Mouse (Mus musculus): ENCODE measurements around the gene Tctn1. TPM values are rescaled to one million over a fixed set of nuclear protein-coding genes. Genes with fewer than 3 reads are reported as not detected.
A peak's percentile ranks its signal among the peaks of the same experiment; 100 is the strongest.

The Tctn1 gene
- total RNA-seq (2021) = 10 to 100 TPM; 15.0 to 17.3 TPM
- long read RNA-seq, partial matches to known transcripts = 0 of 2 reads
- long read RNA-seq, other reads (novel, unspliced or antisense) = 2 of 2 reads

DNA sequence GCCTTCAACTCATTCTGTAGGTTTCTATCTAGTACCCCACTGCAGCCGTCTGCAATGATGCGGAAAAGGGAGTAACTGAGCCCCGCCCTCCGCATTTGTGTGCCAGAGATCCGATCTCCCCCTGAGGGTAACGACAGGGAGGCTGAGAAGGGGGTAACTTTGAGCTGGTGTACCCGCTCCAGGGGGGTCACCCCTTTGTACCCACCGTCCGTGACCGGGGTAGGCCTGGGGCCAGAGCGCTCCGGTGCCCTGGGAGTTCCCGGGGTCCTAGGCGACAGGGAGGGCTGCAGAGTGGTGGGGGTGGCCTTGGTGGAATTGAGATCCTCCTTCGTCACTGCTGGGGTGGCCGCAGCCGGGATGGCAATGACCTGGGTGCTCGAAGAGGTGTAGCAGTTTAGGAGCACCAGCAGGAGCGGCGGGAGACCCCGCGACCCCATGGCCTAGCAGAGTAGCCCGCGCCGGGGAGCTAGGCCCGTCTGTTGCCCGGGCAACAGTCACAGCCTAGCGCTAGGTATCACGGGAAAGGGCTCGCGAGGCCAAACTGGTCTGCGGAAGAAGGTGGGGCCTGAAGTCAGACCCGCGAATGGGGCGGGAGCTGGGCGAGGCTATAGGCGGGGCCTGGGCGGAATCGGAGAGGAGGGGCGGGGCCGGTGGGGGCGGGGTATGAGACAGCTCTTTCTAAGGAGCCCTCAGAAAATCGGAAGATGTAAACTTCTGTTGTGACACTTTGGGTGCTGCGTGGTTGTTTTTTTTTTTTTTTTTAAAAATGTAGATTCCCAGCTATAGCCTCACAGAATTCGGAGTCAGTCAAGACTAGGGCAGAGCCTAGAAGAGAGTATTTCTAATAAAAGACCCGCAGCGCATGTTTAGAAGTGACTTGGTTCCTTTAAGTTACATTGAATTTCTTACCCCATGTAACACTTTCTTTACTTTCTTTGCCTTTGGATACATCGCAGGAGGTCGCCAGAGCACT, at the start of gene Tctn1:
Tctn1 (minus strand) TSS at position 528 of the 973 bp plus-strand sequence.
- peak; percentile 79 to 85 for DNase-seq (ENCODE audit: low spot score in 2 of 2)

DNA sequence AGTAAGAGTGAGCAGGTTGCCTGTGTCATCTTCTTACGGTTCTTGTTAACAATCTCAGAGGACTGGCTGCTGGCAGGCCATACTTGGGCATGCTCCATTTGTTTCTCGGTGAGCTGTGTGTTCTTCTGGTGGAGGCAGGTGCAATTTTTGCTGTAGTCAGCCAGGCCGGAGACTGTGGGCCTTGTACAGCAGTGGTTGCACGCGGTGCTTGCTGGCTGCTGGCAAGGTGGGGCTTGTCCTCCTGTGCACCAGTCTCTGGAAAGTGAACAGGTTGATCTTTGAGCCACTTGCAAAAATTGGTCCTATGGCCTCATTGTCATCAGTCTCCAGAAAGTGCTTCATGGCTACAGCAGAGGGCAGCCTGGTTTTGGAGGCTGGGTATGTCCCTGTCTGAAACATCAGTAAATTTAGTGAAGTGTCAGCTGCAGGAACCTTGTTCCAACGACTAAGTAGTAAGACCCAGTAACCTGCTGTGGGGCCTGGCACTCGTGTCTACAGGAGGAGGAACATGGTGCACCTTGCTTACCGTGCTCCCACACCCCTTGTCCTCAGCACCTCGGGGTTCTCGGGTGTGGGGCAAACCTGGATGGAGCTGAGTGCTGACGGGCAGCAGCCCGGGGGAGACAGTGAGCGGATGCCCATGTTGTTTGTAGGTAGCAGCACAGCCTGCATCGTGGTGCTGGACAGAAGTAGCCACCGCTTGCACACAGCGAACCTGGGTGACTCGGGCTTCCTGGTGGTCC, 48.9 kb upstream of the Tctn1 start:
- DNase-seq (ENCODE audit: low spot score in 2 of 2) = no peak

DNA sequence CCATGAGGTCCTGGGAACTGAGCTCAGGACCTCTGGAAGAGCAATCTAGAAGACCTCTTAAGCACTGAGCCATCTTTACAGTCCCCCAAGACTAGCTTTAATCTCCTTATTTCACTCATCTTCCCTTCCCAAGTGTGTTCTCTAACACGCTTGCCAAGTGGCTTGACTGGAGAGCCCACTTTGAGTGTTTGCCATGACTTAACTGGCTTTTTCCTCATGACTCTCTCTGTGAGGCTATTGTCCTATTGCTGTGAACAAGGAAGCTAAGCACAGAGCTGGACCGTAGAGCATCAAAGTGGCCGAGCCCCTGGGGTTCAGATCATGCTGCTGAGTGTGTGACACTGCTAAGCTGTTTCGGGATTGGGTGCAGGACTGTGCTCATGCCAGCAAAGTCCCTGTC, 48.1 kb upstream of the Tctn1 start:
- no peak for DNase-seq (ENCODE audit: low spot score in 2 of 2)

DNA sequence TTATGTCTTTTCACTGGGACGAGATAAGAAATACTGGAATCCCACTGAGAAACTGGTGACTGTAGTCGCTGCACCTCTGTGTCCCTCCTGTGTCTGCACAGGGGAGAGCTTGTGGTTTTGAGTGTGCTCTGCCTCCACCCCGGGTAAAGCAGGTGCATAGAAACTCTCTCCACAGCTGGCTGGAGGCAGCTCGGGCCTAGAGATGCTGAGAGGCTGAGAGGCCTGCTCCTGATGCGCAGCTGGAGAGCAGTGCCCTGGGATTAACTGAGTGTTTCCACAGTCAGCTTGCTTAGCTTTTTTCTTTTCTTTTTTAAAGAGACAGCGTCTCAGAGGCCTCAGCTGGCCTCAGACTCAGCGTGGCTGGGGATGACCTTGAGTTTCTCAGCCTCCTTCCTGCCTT, 47.4 kb upstream of the Tctn1 start:
- no peak for DNase-seq (ENCODE audit: low spot score in 2 of 2)

DNA sequence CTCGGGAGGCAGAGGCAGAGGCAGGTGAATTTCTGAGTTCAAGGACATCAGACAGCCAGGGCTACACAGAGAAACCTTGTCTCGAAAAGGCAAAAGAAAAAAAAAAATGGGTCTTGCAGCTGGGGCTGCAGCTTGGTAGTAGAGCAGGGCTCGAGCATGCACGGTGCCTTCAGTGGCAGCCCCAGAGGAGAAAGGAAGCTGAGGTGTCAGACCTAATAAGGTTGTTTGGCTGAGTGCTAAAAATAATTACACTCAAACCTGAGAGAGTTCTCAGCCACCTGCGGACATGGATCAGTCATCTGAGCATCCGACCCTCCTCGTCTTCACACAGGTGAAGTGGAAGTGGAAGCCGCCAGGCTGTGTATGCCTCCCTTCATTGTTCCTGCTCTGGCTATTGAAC, 46.4 kb upstream of the Tctn1 start:
- no peak for DNase-seq (ENCODE audit: low spot score in 2 of 2)

DNA sequence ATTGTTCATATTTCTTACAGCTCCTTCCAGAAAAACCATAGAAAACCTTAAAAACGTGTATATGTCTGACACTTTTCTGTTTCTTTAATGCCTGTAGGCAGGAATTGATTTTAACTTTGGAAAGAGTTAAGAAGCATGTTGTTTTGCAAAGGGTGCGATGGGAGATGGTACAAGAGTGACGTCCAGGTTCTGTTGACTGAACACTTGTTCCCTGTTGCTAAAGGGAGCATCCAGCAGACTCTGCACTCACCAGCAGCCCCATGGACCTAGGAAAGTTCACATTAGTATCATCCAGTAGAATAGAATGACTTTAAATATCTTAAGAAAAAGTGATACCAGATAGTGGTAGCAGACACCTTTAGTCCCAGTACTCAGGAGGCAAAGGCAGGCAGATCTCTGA, 42.3 kb upstream of the Tctn1 start:
- DNase-seq (ENCODE audit: low spot score in 2 of 2) = no peak

DNA sequence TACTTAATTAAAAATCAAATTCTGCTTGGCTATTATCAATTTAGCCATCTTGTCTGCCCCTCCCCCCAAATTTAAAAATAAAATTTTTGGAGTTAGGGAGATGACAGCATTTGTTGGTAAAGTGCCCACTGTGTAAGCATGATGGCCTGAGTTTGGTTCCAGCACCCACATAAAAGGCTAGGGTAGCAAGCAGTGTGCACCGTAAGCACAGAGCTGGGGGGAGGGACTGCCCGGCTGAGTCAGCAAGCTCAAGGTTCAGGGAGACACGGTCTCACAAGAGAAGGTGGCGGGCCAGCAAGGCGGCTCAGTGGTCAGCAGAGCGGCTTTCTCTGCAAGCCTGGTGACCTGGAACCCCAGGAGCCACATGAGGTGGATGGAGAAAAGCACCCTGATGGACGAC, 41.2 kb upstream of the Tctn1 start:
- DNase-seq (ENCODE audit: low spot score in 2 of 2) = no peak

DNA sequence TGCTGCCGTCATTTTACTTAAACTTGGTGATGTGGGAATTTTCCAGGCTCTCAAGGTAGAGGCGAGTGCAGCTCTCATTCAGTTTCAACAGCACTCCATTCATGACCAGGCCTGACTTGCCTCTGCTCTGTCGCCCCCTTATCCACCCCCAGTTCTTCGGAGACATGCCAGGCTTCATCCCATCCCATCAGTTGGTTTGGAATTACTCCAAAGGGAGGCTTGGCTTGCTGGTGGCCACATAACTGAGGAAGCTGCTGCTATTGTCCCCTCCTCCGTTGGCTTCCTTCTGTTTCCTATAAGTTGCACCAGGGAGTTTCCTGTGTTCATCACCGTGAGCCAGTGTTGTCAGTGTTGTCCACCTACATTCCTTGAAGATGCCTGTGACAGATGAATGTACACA, 40.3 kb upstream of the Tctn1 start:
- DNase-seq (ENCODE audit: low spot score in 2 of 2) = no peak

DNA sequence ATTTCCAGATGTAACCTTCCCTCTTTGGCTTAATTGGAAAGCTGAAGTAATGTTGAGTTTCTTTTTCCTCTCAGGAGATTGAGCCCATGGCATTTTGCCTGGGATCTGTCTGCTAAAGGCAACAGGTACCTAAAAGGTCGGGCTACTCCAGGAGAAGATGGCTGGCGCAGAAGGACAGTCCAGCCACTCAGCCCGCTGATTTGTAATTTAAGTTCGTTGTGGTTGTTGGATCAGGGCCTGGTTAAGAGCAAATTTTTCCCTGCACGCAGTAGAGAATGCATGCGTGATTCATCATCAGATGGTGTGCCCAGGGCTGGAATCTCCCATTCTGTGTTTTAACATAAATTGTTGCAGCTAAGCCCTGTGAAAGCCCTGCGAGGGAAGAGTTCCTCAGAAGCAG, 39.7 kb upstream of the Tctn1 start:
- no peak for DNase-seq (ENCODE audit: low spot score in 2 of 2)

DNA sequence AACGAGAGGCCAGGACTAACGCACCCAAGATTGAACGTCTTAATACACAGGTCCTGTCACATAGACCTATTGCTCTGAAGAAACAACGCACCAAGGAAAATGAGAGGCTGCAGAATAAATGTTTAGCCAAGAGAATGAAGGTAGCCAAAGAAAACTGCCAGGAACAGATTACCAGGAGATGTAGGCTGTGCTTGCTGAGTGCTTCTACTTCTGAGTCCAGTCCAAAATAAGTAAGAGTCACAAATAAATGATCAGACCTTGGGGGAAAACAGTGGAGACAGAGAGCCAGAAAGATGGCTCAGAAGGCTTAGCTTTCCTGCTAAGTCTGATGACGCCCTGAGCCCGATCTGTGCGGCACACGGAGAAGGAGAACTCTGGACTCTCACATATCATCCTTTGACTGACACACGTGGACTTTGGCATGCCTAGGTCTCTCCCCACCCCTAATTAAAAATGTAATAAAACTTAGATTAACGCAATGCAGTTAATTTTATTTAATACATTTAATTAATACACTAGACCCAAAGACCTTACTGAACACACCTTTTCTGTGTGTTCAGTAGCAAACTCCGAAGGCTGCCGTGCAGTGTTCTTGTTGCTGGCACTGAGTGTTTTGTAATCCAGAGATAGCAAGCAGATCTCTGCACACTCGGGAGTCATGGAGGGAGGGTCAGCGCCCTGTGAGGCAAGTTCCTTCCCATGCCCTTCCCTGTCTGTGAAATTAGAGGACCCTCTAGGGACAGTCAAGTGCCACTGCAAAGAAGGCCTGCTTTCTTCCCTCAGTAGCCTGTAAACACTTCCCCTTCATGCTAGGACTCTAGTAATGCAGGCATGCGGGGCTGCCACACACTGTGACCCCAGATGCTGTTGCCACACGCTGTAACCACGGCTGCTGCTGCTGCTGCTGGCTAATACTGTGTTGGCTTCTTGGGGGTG, 38.8 kb upstream of the Tctn1 start:
- no peak for DNase-seq (ENCODE audit: low spot score in 2 of 2)

DNA sequence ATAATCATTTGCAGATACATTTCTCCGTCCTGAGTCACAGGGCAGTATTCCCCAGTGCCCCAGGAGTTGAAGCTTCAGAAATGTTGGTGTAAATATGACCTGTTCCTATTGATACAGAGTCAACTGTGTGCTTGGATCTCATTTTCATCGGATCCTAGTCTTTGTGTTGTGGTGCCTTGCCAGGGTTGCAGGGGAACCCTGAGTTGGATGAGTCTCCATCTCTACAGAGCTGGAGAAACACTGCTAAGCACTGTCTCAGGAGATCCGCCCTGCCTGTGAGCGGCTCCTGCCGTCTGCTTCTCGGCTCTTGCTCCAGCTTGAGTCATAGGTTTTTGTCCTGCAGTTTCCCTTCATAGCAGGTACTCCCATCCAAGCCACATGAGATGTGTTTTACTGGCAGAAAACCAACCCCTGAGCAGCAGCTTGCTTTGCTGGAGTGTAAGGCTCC, 35.8 kb upstream of the Tctn1 start:
- DNase-seq (ENCODE audit: low spot score in 2 of 2) = no peak

DNA sequence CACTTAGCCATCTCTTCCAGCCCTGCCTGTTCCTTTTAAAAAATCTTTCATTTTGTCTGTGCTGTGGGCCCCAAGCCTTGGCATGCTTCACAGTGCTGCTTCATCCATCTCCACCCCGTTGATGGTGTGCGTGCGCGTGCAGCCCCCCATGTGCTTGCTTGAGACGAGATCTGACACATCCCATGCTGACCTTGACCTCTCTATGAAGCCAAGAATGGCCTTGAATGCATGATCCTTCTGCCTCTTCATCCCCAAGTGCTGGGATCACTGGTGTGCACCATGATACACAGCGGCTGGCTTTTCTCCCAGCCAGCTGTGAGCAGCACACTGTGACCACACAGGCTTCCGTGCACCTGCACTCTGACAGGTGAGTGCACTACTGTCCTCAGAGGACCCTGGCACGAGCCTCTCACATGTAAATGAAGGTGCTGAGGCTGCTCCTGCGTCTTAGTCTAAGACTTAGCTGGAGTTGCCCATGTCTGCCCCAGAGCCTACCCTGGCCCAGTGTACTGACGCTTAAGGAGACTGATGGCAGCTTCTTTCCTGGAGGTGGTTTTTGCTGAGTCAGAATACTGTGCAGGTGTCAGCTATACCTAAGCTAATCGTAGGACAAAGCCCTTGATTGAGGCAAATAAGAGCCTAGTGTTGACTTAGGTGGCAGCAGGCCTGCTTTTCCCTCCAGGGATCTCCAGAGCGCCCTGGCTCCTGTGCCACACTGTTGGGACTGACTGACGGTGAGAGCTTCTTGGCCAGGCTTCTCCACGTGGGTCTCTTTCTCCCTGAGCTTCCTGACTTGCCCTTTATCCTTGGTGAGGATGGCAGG, 31.1 kb upstream of the Tctn1 start:
- DNase-seq (ENCODE audit: low spot score in 2 of 2) = no peak

DNA sequence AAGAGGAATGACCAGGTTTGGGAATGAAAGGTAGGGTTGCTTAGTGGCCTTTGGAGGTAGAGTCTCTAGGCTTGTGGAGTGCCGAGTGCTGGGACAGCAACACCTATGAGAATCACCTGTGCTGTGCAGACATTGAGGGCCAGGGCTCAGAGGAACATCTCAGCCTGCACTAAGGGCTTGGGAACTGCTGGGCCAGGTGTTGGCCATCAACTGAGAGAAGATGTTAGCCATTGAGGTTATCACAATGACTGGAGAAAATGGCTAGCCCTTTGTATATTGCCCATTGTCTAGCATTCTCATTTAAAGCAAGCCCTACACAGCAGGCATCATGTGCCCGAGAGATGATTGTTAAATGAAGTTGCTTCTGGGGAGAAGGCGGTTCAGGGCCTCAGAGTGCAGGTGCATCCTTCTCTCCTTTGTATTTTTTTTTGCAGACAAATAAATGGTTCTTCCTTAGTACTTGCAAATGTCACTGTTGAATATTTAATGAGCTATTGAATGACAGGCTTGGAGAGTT, 30.0 kb upstream of the Tctn1 start:
- DNase-seq (ENCODE audit: low spot score in 2 of 2) = no peak

DNA sequence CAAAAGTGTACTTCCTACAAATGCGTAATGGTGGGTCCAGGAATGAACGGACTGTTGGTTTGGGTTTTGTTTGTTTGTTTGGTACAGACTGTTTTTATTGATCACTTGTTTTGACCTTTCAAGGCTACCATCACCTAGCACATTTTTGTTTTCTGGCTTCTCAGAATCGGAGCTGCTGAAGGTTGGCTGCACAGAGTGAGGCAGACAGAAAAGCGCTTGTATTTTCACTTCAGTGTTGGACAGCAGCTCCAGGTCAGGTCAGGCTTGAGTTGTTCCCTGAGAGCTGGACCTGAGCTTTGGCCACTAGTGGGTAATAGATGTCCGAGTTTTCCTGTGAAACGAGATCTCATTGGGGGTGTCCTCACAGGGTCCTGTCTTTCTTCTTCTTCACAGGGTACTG, 28.9 kb upstream of the Tctn1 start:
- DNase-seq (ENCODE audit: low spot score in 2 of 2) = no peak

DNA sequence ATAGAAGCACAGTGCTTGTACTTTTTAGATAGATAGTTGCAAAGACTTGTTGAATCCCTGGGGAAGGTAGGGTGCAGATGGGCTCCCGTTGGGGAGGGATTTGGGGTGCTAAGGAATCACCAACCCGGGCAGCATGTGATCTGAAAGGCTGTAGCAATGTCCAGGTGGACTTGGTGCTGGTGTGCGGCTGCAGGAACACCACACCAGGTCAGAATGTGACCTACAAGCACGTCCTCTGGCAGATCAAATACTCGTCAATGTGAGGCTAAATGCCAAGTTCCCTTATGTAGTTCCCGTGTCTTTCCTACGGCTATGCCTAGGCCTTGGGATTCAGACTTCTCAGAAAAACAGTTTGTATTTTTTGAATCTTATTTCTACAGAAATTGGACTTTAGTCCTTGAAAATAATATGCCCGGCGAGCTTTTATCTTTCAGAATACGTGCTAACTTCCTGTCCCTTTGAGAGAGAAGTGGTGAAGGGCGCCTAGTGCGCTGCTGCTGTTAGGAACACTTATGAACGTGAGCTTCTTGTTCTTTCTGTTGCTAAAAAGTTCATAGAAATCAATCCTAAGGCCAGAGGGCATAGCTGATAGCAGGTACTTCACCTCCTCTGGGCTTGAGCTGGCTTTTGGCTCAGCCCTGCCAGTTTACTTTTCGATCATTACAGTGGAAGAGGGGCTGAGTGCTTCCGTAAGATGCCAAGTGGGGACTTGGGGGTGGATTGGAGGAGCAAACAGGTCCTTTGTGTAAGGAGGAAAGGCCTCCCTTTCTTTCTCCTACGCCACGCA, 27.5 kb upstream of the Tctn1 start:
- no peak for DNase-seq (ENCODE audit: low spot score in 2 of 2)

DNA sequence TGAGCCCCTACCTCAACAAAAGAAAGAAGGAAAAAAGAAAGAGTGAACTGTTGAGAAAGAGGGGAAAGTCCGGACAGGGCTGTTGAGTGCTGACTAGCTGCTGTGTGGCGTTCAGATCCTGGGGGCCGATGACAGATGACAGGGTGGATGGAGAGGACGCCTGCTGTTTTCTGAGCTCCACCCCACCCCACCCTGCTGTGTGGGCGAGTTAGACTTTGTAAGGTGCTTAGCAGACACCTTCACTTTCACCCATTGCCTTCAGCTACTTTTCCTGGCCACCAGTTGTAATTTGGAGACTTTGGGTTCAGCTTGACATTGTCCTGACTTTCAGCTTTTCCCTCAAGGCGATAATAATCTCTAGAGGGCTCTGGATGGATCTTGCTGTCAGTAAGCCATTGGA, 26.9 kb upstream of the Tctn1 start:
- DNase-seq (ENCODE audit: low spot score in 2 of 2) = no peak

DNA sequence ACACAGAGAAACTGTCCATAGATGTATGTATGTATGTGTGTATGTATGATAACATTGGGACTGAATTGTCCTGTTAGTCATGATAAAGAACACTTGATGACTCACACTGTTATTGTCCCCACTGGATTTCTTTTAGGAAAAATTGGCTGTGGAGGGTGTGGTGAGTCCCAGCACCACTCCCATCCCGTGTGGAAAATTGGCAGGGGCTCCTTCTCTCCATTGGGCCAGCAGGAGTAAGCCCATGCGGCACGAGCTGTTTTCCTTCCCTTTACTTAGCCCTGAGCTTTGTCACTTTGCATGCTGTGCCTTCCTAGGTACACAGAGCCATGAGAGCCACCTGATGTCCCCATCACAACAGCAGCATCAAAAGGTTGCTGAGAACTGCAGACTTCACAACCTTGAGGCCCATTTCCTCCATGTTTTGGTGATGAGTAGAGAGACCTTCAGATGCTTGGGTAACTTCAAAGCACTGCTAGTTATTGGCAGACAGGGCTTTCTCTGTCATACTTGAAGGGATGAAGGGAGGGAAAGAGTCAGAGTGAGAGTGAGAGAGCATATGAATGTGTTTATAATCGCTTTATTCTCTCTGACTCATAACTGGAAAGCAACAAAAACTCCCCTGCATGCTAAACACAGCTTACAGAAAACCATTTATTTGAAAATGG, 24.0 kb upstream of the Tctn1 start:
- no peak for DNase-seq (ENCODE audit: low spot score in 2 of 2)

DNA sequence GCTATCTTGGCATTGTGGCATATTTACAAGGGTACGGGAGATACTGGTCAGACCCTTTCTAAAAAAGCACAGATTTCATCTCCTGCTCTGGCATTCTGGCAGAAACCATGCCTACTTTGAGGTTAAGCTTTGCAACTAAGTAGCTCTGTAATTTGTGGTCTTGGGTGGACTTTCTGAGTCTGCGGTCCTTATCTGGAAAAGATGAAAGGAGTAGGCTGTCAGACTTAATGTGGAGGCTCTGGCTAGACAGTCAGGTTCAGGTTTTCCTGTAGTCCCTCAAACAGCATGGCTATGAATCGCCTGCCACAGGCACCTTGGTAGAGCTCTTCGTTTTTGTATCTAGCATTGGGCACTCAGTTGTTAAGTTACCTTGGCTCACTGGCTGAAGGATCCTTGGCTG, 22.8 kb upstream of the Tctn1 start:
- no peak for DNase-seq (ENCODE audit: low spot score in 2 of 2)

DNA sequence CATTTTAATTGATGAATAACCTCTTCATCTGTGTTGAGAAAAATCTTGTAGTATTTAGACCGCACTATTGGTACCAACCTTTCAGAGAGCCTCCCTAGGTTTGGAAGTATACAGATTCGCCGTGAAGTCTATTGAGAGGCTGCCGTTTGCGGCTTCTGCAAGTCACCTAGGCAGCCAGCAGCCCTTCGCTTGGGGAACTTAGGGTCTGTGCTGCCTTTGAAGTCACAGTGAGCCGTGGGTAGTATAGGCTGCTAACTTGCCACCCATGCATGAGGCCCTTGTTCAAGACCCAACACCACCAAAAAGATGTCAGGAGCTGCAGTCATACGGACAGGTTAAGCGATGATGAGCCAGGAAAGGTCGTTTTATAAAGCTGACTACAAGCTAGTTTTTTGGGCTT, 21.9 kb upstream of the Tctn1 start:
- DNase-seq (ENCODE audit: low spot score in 2 of 2) = no peak

Measured in layer of hippocampus, postnatal 10 days (tissue).